Mouse (Mus musculus): Measurements from ENCODE around the gene Rhoa. TPM values are rescaled to one million over a fixed set of nuclear protein-coding genes. Genes with fewer than 3 reads are reported as not detected.
"Not testable (repeated sequence)": the region's sequence is repeated elsewhere in the genome, so short reads cannot be mapped to it uniquely, and the experiment has no call there.

The Rhoa gene
- polyA plus RNA-seq, 1 experiment from 2014 or later = 190 TPM

DNA sequence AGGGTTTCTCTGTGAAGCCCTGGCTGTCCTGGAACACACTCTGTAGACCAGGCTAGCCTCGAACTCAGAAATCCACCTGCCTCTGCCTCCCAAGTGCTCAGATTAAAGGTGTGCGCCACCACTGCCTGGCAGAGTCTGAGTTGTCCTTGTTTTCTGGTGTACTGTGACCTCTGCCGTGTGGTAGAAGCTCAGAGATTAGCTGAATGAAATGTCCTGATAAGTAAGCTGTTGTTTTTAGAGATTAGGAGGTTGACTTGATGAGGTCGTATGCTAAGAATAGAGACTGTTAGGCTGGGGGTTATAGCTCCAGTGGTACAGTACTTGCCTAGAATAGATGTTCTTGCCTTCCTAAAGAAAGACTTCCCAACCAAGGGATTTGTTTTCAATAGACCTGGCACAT is 1.2 kb upstream of the Rhoa start:
- Histone ChIP-seq H3K4me1 (ENCODE audit: control insufficient read depth, low read depth, low read length) (peaks cover 26% of the 10 kb centered on the region), H3K36me3 (ENCODE audit: control insufficient read depth, insufficient read depth) (peaks cover 8% of the 10 kb centered on the region; the same call in 1 of the 2 replicates), H3K4me2 (ENCODE audit: low read depth, low read length) (peak overlapping the region; percentile 56), H3K9ac (ENCODE audit: low read depth, low read length) (peak overlapping the region; percentile 86), H3K27ac (ENCODE audit: low read length) (peak overlapping the region; percentile 100), H3K27me3 (ENCODE audit: control insufficient read depth, insufficient read depth, low read depth, low read length) (no peaks in the 10 kb centered on the region), H3K4me3 (ENCODE audit: low read depth, low read length) (peak overlapping the region; percentile 88), H3K9me3 (replicated peaks; ENCODE audit: control insufficient read depth, low read length) (no peaks in the 10 kb centered on the region)
- WGBS (ENCODE audit: insufficient replicate concordance) = 21% methylated on average over 4 of the region's 4 CpGs
- ATAC-seq (ENCODE audit: low read depth) = no peak

DNA sequence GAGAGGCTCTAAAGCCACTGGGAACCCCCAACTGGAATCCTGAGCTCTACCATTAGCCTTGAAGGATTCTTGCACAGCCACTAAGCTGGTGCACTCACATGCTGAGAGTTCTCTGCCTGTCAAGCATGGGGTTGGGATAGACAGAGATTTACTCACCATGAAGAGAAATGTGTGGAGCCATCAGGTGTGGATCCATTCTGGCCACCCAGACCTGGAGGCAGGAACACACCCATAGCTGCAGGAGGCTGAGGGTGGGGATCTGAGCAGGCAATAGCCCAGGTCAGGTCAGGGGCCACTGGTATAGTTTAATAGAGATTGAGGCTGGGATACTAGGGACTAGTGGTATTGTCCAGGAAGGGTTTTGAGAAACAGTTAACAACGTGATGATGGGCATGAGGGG is 759 bp upstream of the Rhoa start:
- H3K4me1 ChIP-seq (ENCODE audit: control insufficient read depth, low read depth, low read length) = peaks cover 26% of the 10 kb centered on the region
- ATAC-seq (ENCODE audit: low read depth) = no peak
- 0% methylated on average over 1 of the region's 1 CpGs for WGBS (ENCODE audit: insufficient replicate concordance)

DNA sequence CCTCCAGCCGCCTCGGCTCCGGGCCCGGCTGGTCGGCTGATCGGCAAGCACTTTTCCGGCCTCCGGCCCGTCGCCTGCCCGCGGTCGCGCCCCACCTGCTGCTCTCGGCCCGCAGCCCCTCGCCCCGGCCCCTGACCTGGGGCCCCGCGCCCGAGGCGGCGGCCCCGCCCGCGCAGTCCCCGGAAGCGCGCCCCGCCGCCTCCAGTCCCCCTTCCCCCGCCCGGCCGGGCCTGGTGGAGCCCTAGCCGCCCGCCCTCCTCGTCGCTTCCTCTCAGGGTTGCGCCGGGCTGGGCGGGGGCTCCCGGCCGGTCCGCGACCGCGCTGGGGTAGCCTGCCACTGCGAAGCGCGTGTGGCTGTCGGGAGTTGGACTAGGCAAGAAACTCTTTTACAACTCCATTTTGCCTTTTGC is 647 bp downstream of the Rhoa start:
- H3K27ac ChIP-seq (ENCODE audit: low read length) = peak overlapping the region; percentile 100
- H3K27me3 ChIP-seq (ENCODE audit: control insufficient read depth, insufficient read depth, low read depth, low read length) = no peaks in the 10 kb centered on the region
- peak; percentile 76 for ATAC-seq (ENCODE audit: low read depth)
- peaks cover 8% of the 10 kb centered on the region; the same call in 1 of the 2 replicates for H3K36me3 ChIP-seq (ENCODE audit: control insufficient read depth, insufficient read depth)
- H3K4me1 ChIP-seq (ENCODE audit: control insufficient read depth, low read depth, low read length) = peaks cover 32% of the 10 kb centered on the region
- H3K9ac ChIP-seq (ENCODE audit: low read depth, low read length) = peak overlapping the region; percentile 98
- H3K4me3 ChIP-seq (ENCODE audit: low read depth, low read length) = peak overlapping the region; percentile 88
- under 1% methylated on average over 45 of the region's 51 CpGs for WGBS (ENCODE audit: insufficient replicate concordance)
- no peaks in the 10 kb centered on the region for H3K9me3 ChIP-seq (replicated peaks; ENCODE audit: control insufficient read depth, low read length)
- H3K4me2 ChIP-seq (ENCODE audit: low read depth, low read length) = peak overlapping the region; percentile 45

More for the DNA sequence above, 759 bp upstream of the Rhoa start:
- Histone ChIP-seq H3K9ac (ENCODE audit: low read depth, low read length) (peak overlapping the region; percentile 86), H3K27me3 (ENCODE audit: control insufficient read depth, insufficient read depth, low read depth, low read length) (no peaks in the 10 kb centered on the region), H3K27ac (ENCODE audit: low read length) (peak overlapping the region; percentile 100), H3K4me3 (ENCODE audit: low read depth, low read length) (peak overlapping the region; percentile 88), H3K4me2 (ENCODE audit: low read depth, low read length) (peak overlapping the region; percentile 56), H3K36me3 (ENCODE audit: control insufficient read depth, insufficient read depth) (peaks cover 8% of the 10 kb centered on the region; the same call in 1 of the 2 replicates), H3K9me3 (replicated peaks; ENCODE audit: control insufficient read depth, low read length) (no peaks in the 10 kb centered on the region)

DNA sequence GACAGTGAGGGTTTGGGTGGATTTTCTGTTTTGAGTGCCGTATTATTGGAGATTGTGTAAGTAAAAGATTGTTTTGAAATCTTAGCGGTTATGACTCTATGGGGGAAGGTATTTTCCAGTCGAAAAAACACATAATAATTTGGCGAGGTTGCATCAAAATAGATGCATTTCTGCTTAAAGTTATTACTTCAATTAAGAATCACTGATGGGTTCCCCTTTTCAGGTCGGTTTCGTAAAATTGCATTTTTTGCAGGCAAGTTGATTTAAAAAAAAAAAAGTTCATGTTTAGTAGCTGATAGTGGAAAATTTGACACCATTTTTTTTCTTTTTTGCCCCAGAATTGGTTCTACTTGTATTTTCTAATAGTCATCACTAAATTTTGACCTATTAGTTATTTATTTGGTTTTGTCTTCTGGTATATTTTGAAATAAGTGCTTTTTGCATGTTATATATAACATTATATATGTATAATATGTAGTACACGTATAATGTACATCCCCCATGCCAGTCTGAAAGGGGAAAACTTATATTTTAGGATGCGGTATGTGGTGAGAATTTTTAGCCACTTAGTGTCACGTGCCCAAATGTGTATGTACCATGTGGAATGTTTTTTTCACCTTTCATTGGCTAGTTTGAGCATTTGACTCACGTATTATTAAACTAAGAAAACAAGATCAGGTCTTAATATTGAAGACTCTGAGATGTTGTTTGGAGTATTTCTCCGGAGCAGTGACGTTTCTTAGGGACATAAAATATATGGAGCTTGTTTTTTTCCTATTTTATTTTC is 1.3 kb downstream of the Rhoa start:
- WGBS (ENCODE audit: insufficient replicate concordance) = 4% methylated on average over 12 of the region's 12 CpGs
- Histone ChIP-seq H3K4me2 (ENCODE audit: low read depth, low read length) (peak overlapping the region; percentile 63), H3K27me3 (ENCODE audit: control insufficient read depth, insufficient read depth, low read depth, low read length) (no peaks in the 10 kb centered on the region), H3K36me3 (ENCODE audit: control insufficient read depth, insufficient read depth) (peaks cover 8% of the 10 kb centered on the region; the same call in 1 of the 2 replicates), H3K4me3 (ENCODE audit: low read depth, low read length) (peak overlapping the region; percentile 88), H3K4me1 (ENCODE audit: control insufficient read depth, low read depth, low read length) (peaks cover 38% of the 10 kb centered on the region), H3K9ac (ENCODE audit: low read depth, low read length) (peak overlapping the region; percentile 98), H3K9me3 (replicated peaks; ENCODE audit: control insufficient read depth, low read length) (no peaks in the 10 kb centered on the region), H3K27ac (ENCODE audit: low read length) (peak overlapping the region; percentile 100)
- ATAC-seq (ENCODE audit: low read depth) = no peak

DNA sequence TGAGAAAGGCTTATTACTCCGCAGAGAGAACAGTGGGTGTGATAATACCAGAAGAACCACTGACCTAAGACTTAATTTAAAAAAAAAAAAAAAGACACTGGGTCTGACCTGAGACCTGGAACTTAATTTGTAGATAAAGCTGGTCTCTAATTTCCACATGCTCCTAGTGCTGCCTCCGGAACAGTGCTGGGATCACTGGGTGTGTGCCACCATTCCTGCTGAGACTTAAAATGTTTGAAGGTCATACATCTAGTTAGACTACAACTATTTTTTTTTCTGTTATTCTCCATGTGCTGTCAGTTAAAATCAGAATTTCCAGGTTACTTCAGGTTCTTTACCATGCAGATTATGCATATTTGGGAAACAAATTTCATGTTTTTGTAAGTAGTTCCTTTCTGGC is 2.2 kb downstream of the Rhoa start:
- Histone ChIP-seq H3K9ac (ENCODE audit: low read depth, low read length) (peak overlapping the region; percentile 66), H3K4me3 (ENCODE audit: low read depth, low read length) (peak overlapping the region; percentile 67), H3K27ac (ENCODE audit: low read length) (peak overlapping the region; percentile 53), H3K4me2 (ENCODE audit: low read depth, low read length) (peak overlapping the region; percentile 63), H3K4me1 (ENCODE audit: control insufficient read depth, low read depth, low read length) (peaks cover 38% of the 10 kb centered on the region), H3K36me3 (ENCODE audit: control insufficient read depth, insufficient read depth) (peaks cover 6% of the 10 kb centered on the region; the same call in 1 of the 2 replicates), H3K9me3 (replicated peaks; ENCODE audit: control insufficient read depth, low read length) (no peaks in the 10 kb centered on the region), H3K27me3 (ENCODE audit: control insufficient read depth, insufficient read depth, low read depth, low read length) (no peaks in the 10 kb centered on the region)
- WGBS (ENCODE audit: insufficient replicate concordance) = 35% methylated on average over 2 of the region's 2 CpGs
- ATAC-seq (ENCODE audit: low read depth) = no peak

DNA sequence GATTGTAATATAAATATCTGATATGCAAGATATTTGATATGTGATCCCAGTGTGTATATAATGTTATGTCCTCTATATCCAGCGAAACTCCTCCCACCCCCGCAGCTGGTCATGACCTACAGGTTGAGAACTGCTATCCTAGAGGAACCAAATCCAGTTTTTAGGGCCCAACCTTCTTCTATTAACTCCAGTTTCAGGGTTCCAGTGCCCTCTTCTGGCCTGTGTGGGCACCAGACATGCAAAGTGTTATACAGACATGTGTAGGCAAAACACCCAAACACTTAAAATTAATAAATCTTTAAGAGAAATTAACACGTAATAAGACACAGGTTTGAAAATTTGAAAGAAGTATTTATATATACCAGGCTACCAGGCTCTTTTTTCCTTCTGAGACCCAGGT is 11.6 kb downstream of the Rhoa start:
- Histone ChIP-seq H3K4me2 (ENCODE audit: low read depth, low read length) (no peak overlapping the region), H3K4me1 (ENCODE audit: control insufficient read depth, low read depth, low read length) (no peaks in the 10 kb centered on the region; the same call in 1 of the 2 replicates), H3K27ac (ENCODE audit: low read length) (no peak overlapping the region), H3K36me3 (ENCODE audit: control insufficient read depth, insufficient read depth) (peaks cover 20% of the 10 kb centered on the region), H3K9me3 (replicated peaks; ENCODE audit: control insufficient read depth, low read length) (no peaks in the 10 kb centered on the region), H3K27me3 (ENCODE audit: control insufficient read depth, insufficient read depth, low read depth, low read length) (no peaks in the 10 kb centered on the region), H3K9ac (ENCODE audit: low read depth, low read length) (no peak overlapping the region), H3K4me3 (ENCODE audit: low read depth, low read length) (no peak overlapping the region)
- ATAC-seq (ENCODE audit: low read depth) = no peak
- 86% methylated on average over 3 of the region's 3 CpGs for WGBS (ENCODE audit: insufficient replicate concordance)

DNA sequence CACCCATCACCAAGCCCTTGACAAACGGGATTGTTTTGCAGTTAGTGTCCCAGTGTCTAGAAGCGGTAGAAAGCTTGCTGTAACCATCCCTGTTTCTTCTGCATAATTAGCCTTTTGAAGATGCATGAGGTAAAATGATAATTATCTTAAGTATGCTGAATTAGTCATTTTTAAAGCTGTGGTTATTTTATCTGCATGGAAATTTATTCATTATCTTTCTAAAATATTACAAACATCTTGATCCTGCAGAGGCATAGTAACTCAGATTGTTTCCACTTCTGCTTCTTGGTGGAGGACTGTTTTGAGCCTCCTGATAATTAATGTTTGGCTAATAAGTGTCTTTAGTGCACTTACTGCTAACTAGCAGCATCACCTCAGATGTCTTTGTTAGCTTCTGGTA is 12.5 kb downstream of the Rhoa start:
- 79% methylated on average over 2 of the region's 2 CpGs for WGBS (ENCODE audit: insufficient replicate concordance)
- H3K9me3 ChIP-seq (replicated peaks; ENCODE audit: control insufficient read depth, low read length) = no peaks in the 10 kb centered on the region
- H3K27ac ChIP-seq (ENCODE audit: low read length) = no peak overlapping the region
- no peak overlapping the region for H3K4me2 ChIP-seq (ENCODE audit: low read depth, low read length)
- H3K4me3 ChIP-seq (ENCODE audit: low read depth, low read length) = no peak overlapping the region
- H3K27me3 ChIP-seq (ENCODE audit: control insufficient read depth, insufficient read depth, low read depth, low read length) = no peaks in the 10 kb centered on the region
- no peak overlapping the region for H3K9ac ChIP-seq (ENCODE audit: low read depth, low read length)
- H3K36me3 ChIP-seq (ENCODE audit: control insufficient read depth, insufficient read depth) = peaks cover 20% of the 10 kb centered on the region
- H3K4me1 ChIP-seq (ENCODE audit: control insufficient read depth, low read depth, low read length) = no peaks in the 10 kb centered on the region; the same call in none of the 2 replicates
- ATAC-seq (ENCODE audit: low read depth) = no peak

DNA sequence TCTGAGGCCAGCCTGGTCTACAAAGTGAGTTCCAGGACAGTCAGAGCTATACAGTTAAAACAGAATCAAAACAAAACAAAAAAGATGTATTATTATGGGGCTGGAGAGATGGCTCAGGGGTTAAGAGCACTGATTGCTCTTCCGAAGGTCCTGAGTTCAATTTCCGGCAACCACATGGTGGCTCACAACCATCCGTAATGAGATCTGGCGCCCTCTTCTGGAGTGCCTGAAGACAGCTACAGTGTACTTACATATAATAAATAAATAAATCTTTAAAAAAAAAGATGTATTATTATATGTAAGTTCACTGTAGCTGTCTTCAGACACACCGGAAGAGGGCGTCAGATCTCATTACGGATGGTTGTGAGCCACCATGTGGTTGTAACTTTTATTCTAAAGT is 16.1 kb downstream of the Rhoa start:
- H3K4me2 ChIP-seq (ENCODE audit: low read depth, low read length); ATAC-seq (ENCODE audit: low read depth); H3K27me3 ChIP-seq (ENCODE audit: control insufficient read depth, insufficient read depth, low read depth, low read length); H3K9ac ChIP-seq (ENCODE audit: low read depth, low read length); H3K4me1 ChIP-seq (ENCODE audit: control insufficient read depth, low read depth, low read length); H3K4me3 ChIP-seq (ENCODE audit: low read depth, low read length); H3K27ac ChIP-seq (ENCODE audit: low read length); H3K9me3 ChIP-seq (replicated peaks; ENCODE audit: control insufficient read depth, low read length): not testable (repeated sequence)
- H3K36me3 ChIP-seq (ENCODE audit: control insufficient read depth, insufficient read depth) = peaks cover 25% of the 10 kb centered on the region
- 82% methylated on average over 7 of the region's 7 CpGs for WGBS (ENCODE audit: insufficient replicate concordance)

DNA sequence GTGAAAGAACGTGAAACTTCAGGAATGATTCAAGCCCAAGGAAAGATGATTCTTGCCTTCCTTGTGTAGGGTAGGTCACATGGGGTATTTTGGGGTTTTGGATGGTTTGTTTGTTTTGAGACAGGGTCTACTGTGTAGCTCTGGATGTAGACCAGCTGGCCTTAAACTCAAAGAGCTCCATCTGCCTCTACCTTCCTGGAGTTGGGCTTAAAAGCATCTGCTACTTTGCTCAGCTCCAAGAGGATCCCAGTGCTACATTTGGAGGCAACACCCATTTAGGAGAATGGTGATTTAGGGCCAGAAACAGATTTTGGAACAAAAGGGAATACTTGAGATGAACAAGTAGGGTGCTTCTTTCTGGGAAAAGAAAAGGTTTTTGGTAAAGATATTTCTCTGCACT is 18.9 kb downstream of the Rhoa start:
- no peaks in the 10 kb centered on the region; the same call in 1 of the 2 replicates for H3K9me3 ChIP-seq (replicated peaks; ENCODE audit: control insufficient read depth, low read length)
- H3K27ac ChIP-seq (ENCODE audit: low read length) = no peak overlapping the region
- H3K36me3 ChIP-seq (ENCODE audit: control insufficient read depth, insufficient read depth) = peaks cover 40% of the 10 kb centered on the region
- no peak overlapping the region for H3K4me2 ChIP-seq (ENCODE audit: low read depth, low read length)
- H3K4me3 ChIP-seq (ENCODE audit: low read depth, low read length) = no peak overlapping the region
- H3K27me3 ChIP-seq (ENCODE audit: control insufficient read depth, insufficient read depth, low read depth, low read length) = no peaks in the 10 kb centered on the region
- no peak overlapping the region for H3K9ac ChIP-seq (ENCODE audit: low read depth, low read length)
- peaks cover 5% of the 10 kb centered on the region for H3K4me1 ChIP-seq (ENCODE audit: control insufficient read depth, low read depth, low read length)
- ATAC-seq (ENCODE audit: low read depth) = no peak
- WGBS (ENCODE audit: insufficient replicate concordance) = 97% methylated on average over 1 of the region's 1 CpGs

Data from liver, embryonic 16.5 days (tissue).